Mouse (Mus musculus) limb, embryonic 14.5 days (tissue): Measurements from ENCODE around the gene Slc27a1. TPM values are rescaled to one million over a fixed set of nuclear protein-coding genes. Genes with fewer than 3 reads are reported as not detected.

Experiments
- ATAC-seq: fragments of 200-750 bp; cut with Nextera tagmentation; 2 replicates; pipeline ENCODE4 v1.8.0; 2017; ENCODE audit warnings: low read depth, moderate number of reproducible peaks, moderate TSS enrichment; ENCODE audit not compliant: low FRiP score
- DNase-seq: peaks from one replicate; pipeline ENCODE4 v3.0.0-alpha.2; 2015; ENCODE audit warnings: low spot score
- H3K27ac ChIP-seq: fragments of 300-500 bp; sonication (generic); replicated peaks from 2 replicates; pipeline ENCODE4 v1.5.1; 2014; ENCODE audit warnings: low read depth, mild to moderate bottlenecking, low read length, moderate library complexity, mixed read lengths
- H3K27me3 ChIP-seq: fragments of 300-500 bp; sonication (generic); 2 replicates; pipeline ENCODE4 v1.6.1; 2014; ENCODE audit warnings: low read length, mixed read lengths; ENCODE audit not compliant: control insufficient read depth, insufficient read depth
- H3K36me3 ChIP-seq: fragments of 300-500 bp; sonication (generic); 2 replicates; pipeline ENCODE4 v1.6.1; 2014; ENCODE audit warnings: mild to moderate bottlenecking, low read length, moderate library complexity, mixed read lengths; ENCODE audit not compliant: control insufficient read depth, insufficient read depth
- H3K4me1 ChIP-seq: fragments of 300-500 bp; sonication (generic); 2 replicates; pipeline ENCODE4 v1.6.1; 2014; ENCODE audit warnings: antibody characterized with exemption, low read length, mixed read lengths; ENCODE audit not compliant: control insufficient read depth, insufficient read depth
- H3K4me2 ChIP-seq: fragments of 300-500 bp; sonication (generic); replicated peaks from 2 replicates; pipeline ENCODE4 v1.6.1; 2014; ENCODE audit warnings: low read depth, mild to moderate bottlenecking, low read length, moderate library complexity; ENCODE audit not compliant: severe bottlenecking
- H3K4me3 ChIP-seq: fragments of 300-500 bp; sonication (generic); replicated peaks from 2 replicates; pipeline ENCODE4 v1.5.1; 2014; ENCODE audit warnings: low read length
- H3K9ac ChIP-seq: fragments of 300-500 bp; sonication (generic); 2 replicates; pipeline ENCODE4 v1.6.1; 2014; ENCODE audit warnings: mild to moderate bottlenecking, low read depth, low read length, moderate library complexity; ENCODE audit not compliant: severe bottlenecking
- H3K9me3 ChIP-seq: fragments of 300-500 bp; sonication (generic); 2 replicates; pipeline ENCODE4 v1.6.1; 2016; ENCODE audit warnings: low read length; ENCODE audit not compliant: control insufficient read depth
- POLR2A ChIP-seq: fragments of 200-500 bp; IDR thresholded peaks from 2 replicates; pipeline ENCODE4 v1.8.0; 2012; ENCODE audit warnings: inconsistent platforms, mild to moderate bottlenecking, moderate library complexity, borderline replicate concordance; ENCODE audit not compliant: insufficient read depth, insufficient read length; ENCODE audit errors: extremely low read depth
- WGBS: fragments of 180-500 bp; shearing (Covaris S2); extraction: QIAGEN DNeasy Blood & Tissue Kit; methylation state at CpG from one replicate; pipeline ENCODE4 v1.1.7; 2014; 5-methylcytosine and 5-hydroxymethylcytosine counted together
- polyA plus RNA-seq, 2 experiments: library from polyadenylated mRNA; depleted of rRNA in 1 of 2; stranded (reverse) in 1 of 2; unstranded in 1 of 2; fragments of >200 nt; fragmentation: Nextera tagmentation in 1 of 2; extraction: Ambion mirVana in 1 of 2; gene quantifications; 2 replicates each; pipeline versions ENCODE4 v1.2.1 to v1.2.3; 2012 to 2014

The Slc27a1 gene
- polyA plus RNA-seq, 2 experiments, result 24.3 to 87.8 TPM

- 2% methylated on average over 37 of the region's 37 CpGs for WGBS
- ATAC-seq, result peak; percentile 85
These were observed 31.4 kb upstream of the Slc27a1 start, which contains the start of gene Bst2 for GRCm38 (mm10) chr8:71537028-71537867. Gene Bst2, minus strand, starts transcription at chr8:71537456.

GRCm38 (mm10) chr8:71542632-71543343 is 25.9 kb upstream of the Slc27a1 start, which contains the start of gene Mvb12a:
Gene Mvb12a, plus strand, starts transcription at chr8:71542922.
- Histone ChIP-seq H3K9me3 (no peaks in the 10 kb centered on the region), H3K9ac (peak within 1 kb of the TSS; percentile 74), H3K4me3 (peak within 1 kb of the TSS; percentile 82), H3K4me1 (peaks cover 11% of the 10 kb centered on the region; the same call in 1 of the 2 replicates), H3K27ac (no peak within 1 kb of the TSS), H3K36me3 (peaks cover 23% of the 10 kb centered on the region), H3K4me2 (peak within 1 kb of the TSS; percentile 83), H3K27me3 (no peaks in the 10 kb centered on the region; the same call in 1 of the 2 replicates)
- 0 out of 2 replicates have a peak, but pooled peaks have one; percentile 37 for TF ChIP-seq POLR2A
- ATAC-seq (peak; percentile 98), DNase-seq (peak; percentile 100)
- under 1% methylated on average over 49 of the region's 55 CpGs for WGBS

More at GRCm38 (mm10) chr8:71537028-71537867, 31.4 kb upstream of the Slc27a1 start, which contains the start of gene Bst2:
- Histone ChIP-seq H3K9ac (peak within 1 kb of the TSS; percentile 38), H3K27me3 (no peaks in the 10 kb centered on the region; the same call in 1 of the 2 replicates), H3K9me3 (no peaks in the 10 kb centered on the region), H3K4me3 (peak within 1 kb of the TSS; percentile 31), H3K4me1 (peaks cover 10% of the 10 kb centered on the region; the same call in 1 of the 2 replicates), H3K36me3 (no peaks in the 10 kb centered on the region), H3K27ac (no peak within 1 kb of the TSS), H3K4me2 (peak within 1 kb of the TSS; percentile 65)
- no peak for TF ChIP-seq POLR2A
- peak; percentile 94 for DNase-seq

GRCm38 (mm10) chr8:71543755-71544154 is 24.9 kb upstream of the Slc27a1 start:
- Histone ChIP-seq H3K27ac (no peak overlapping the region), H3K36me3 (peaks cover 32% of the 10 kb centered on the region), H3K4me2 (peak overlapping the region; percentile 83), H3K27me3 (no peaks in the 10 kb centered on the region; the same call in 1 of the 2 replicates), H3K9ac (peak overlapping the region; percentile 74; the same call in 1 of the 2 replicates), H3K4me1 (peaks cover 8% of the 10 kb centered on the region; the same call in 1 of the 2 replicates), H3K4me3 (peak overlapping the region; percentile 82), H3K9me3 (no peaks in the 10 kb centered on the region)
- DNase-seq, result no peak
- no peak for TF ChIP-seq POLR2A
- ATAC-seq, result no peak
- WGBS, result 83% methylated on average over 9 of the region's 9 CpGs

GRCm38 (mm10) chr8:71545053-71545452 is 23.6 kb upstream of the Slc27a1 start:
- Histone ChIP-seq H3K27me3 (no peaks in the 10 kb centered on the region), H3K27ac (no peak overlapping the region), H3K4me2 (no peak overlapping the region), H3K9me3 (no peaks in the 10 kb centered on the region), H3K9ac (no peak overlapping the region), H3K36me3 (peaks cover 33% of the 10 kb centered on the region), H3K4me3 (no peak overlapping the region), H3K4me1 (peaks cover 8% of the 10 kb centered on the region; the same call in 1 of the 2 replicates)
- TF ChIP-seq POLR2A, result no peak
- ATAC-seq, result no peak
- DNase-seq, result no peak
- WGBS, result 89% methylated on average over 11 of the region's 11 CpGs

- Histone ChIP-seq H3K27me3 (no peaks in the 10 kb centered on the region), H3K4me2 (no peak overlapping the region), H3K27ac (no peak overlapping the region), H3K4me1 (peaks cover 8% of the 10 kb centered on the region; the same call in 1 of the 2 replicates), H3K9ac (no peak overlapping the region), H3K9me3 (no peaks in the 10 kb centered on the region), H3K36me3 (peaks cover 33% of the 10 kb centered on the region), H3K4me3 (no peak overlapping the region)
- DNase-seq (no peak), ATAC-seq (no peak)
- no peak for TF ChIP-seq POLR2A
- WGBS, result 84% methylated on average over 7 of the region's 7 CpGs
These were observed 21.1 kb upstream of the Slc27a1 start for GRCm38 (mm10) chr8:71547590-71547989.
